Comparison of ENCODE assay signal across 8 mouse cellular contexts in genomic region chr2:179661998-179662714, GRCm38 (mm10).
DNase-seq lines count a peak whose midpoint lies in the region; ATAC-seq and TF ChIP-seq lines count a peak whose summit lies in the region.

No protein-coding gene starts in this region.

- no peaks in the 10 kb centered on the region; the same call in 1 of the 2 replicates for H3K27me3 ChIP-seq in hindbrain, postnatal 0 days (ENCODE audit: insufficient read depth, low read length)
- H3K27me3 ChIP-seq in liver, embryonic 13.5 days: peaks cover 6% of the 10 kb centered on the region; the same call in 1 of the 2 replicates

- 0 out of 2 replicates have a peak overlapping the region, but pooled peaks have one; percentile 21 for H3K4me2 ChIP-seq in hindbrain, postnatal 0 days (ENCODE audit: low read depth, low read length)
- H3K4me2 ChIP-seq in liver, embryonic 13.5 days: peak overlapping the region; percentile 20; the same call in 1 of the 2 replicates

- H3K9me3 ChIP-seq in hindbrain, postnatal 0 days (ENCODE audit: low read length): no peaks in the 10 kb centered on the region
- no peaks in the 10 kb centered on the region for H3K9me3 ChIP-seq in liver, embryonic 13.5 days (replicated peaks)

- ATAC-seq in hindbrain, postnatal 0 days: no peak
- ATAC-seq in liver, embryonic 13.5 days (ENCODE audit: low read depth): no peak

- H3K36me3 ChIP-seq in hindbrain, postnatal 0 days (ENCODE audit: insufficient read depth, low read length): no peaks in the 10 kb centered on the region
- H3K36me3 ChIP-seq in liver, embryonic 13.5 days: no peaks in the 10 kb centered on the region

- H3K4me1 ChIP-seq in hindbrain, postnatal 0 days (ENCODE audit: insufficient read depth, low read length): 0 out of 2 replicates have a peak, but pooled peaks cover 4% of the 10 kb centered on the region
- no peaks in the 10 kb centered on the region; the same call in 1 of the 2 replicates for H3K4me1 ChIP-seq in liver, embryonic 13.5 days (replicated peaks)

- no peak overlapping the region for H3K4me3 ChIP-seq in hindbrain, postnatal 0 days (ENCODE audit: low read length)
- H3K4me3 ChIP-seq in liver, embryonic 13.5 days (replicated peaks): no peak overlapping the region

- no peak for TF ChIP-seq CTCF in hindbrain, postnatal 0 days (IDR thresholded peaks at IDR 0.05; ENCODE audit: low read depth)

- no peak overlapping the region for H3K9ac ChIP-seq in hindbrain, postnatal 0 days (replicated peaks; ENCODE audit: low read length)
- no peak overlapping the region for H3K9ac ChIP-seq in liver, embryonic 13.5 days

- DNase-seq in adrenal gland, postnatal 14 days: peak; percentile 12
- DNase-seq in embryo, embryonic 10.5 days (ENCODE audit: low spot score): peak; percentile 26
- no peak for DNase-seq in hindbrain, postnatal 0 days (ENCODE audit: low spot score)
- DNase-seq in liver, embryonic 13.5 days: no peak
- no peak for DNase-seq in thymus, postnatal 14 days
- no peak for DNase-seq in urinary bladder, adult 2 months (ENCODE audit: low spot score)
- DNase-seq in cerebellum, postnatal 25 days: no peak
- DNase-seq in urinary bladder, adult 18-20 months (ENCODE audit: low spot score in 2 of 2): no peak

- WGBS in hindbrain, postnatal 0 days: 6% methylated on average over 20 of the region's 20 CpGs
- 4% methylated on average over 20 of the region's 20 CpGs for WGBS in liver, embryonic 13.5 days (ENCODE audit: insufficient replicate concordance)

- no peak overlapping the region for H3K27ac ChIP-seq in hindbrain, postnatal 0 days
- no peak overlapping the region for H3K27ac ChIP-seq in liver, embryonic 13.5 days

Comparison
In these comparisons a context has a peak if more than half of its experiments do, and no peak if none do; other contexts are left out.
1. DNase-seq: peak in adrenal gland, postnatal 14 days (single experiment) and embryo, embryonic 10.5 days (single experiment); none in hindbrain, postnatal 0 days (single experiment), liver, embryonic 13.5 days (single experiment), thymus, postnatal 14 days (single experiment), urinary bladder, adult 2 months (single experiment), cerebellum, postnatal 25 days (0 of 2) and urinary bladder, adult 18-20 months (0 of 2).